Mouse (Mus musculus) kidney, adult 11 months (tissue): ENCODE measurements around the gene 4932438H23Rik.

Experiments
- DNase-seq: peaks from one replicate; pipeline ENCODE4 v3.0.0; 2022

4932438H23Rik gene

GRCm38 (mm10) chr16:91055150-91055549 is 39.8 kb downstream of the 4932438H23Rik start:
- peak; percentile 42 for DNase-seq

- DNase-seq, result no peak
Measured at GRCm38 (mm10) chr16:91053599-91053998, 41.3 kb downstream of the 4932438H23Rik start.

DNA sequence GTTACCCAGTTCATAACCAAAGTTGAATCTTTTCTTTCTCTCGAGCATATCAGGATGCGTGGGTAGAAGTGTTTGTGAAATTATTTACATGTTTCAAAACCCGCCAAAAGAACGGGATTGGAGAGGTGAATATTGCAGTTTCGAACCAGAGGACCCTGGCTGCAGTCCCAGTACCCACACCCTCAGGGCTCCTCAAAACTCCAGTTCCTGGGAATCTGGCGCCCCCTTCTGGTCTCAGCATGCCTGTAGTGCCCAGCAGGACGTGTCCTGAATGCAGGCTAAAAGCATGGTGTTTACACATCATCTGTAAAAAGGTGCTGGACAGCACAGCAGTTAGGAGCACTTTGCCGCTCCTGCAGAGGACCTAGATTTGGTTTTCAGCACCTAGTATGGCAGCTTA is 49.4 kb downstream of the 4932438H23Rik start:
- peak; percentile 24 for DNase-seq

GRCm38 (mm10) chr16:91044270-91045182 is 50.4 kb downstream of the 4932438H23Rik start, which contains the start of gene Paxbp1:
TSS of gene Paxbp1 (minus strand) at chr16:91044543.
- peak; percentile 97 for DNase-seq

GRCm38 (mm10) chr16:91043461-91044248 is 51.3 kb downstream of the 4932438H23Rik start:
- peak; percentile 55 for DNase-seq

DNA sequence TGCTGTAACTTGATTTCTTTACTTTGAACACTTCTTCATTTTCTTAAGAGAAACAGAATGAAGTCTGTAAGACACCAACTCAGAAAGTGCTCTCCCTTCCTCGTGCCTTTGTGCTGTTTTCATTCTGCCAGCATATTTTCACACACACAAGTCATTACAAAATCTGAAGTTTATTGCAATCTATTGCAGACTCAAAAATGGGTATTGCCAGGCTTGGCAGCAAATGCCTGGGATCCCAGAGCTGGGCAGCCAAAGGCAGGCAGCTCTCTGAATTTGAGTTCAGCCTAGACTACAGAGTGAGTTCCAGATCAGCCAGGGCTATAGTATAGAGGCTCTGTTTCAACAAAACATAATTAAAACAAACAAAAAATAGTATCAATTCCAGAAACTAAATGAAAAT is 52.3 kb downstream of the 4932438H23Rik start:
- DNase-seq, result no peak

DNA sequence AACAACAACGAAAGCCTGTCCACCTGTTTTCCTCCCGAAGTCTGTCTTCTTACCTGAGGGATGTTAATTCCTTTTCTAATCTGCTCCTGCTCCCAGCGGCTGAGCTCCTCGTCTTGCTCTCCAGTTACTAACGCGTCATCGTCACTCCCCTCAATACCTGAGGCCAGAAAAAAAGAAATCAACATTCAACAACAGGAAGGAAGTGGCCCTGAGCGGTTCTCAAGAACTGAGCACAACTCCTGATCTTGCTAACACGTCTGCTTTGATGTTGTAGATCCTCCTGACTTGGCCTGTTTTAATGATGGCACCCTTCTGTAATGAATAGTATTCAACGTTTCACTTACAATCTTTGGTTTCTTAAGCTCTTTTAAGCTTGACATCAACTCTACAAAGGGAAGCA is 59.1 kb downstream of the 4932438H23Rik start:
- no peak for DNase-seq

DNA sequence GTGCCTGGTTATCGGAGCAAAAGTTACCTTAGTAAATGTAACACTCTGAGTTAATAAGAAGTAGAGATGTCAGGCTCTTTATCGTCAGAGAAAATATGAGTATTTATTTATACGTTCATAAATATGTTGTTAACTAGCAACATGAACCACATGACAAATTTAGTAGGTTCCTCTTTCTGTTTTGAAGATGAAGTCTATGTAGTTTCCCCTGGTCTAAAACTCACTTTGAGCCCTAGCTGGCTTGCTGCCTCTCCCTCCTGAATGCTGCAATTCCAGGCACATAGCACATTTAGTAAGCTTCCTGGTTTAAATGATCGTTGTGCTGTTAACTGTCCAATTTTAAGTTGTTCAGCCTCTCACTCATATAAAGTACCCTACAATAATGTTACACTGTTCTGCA is 64.2 kb downstream of the 4932438H23Rik start:
- no peak for DNase-seq

- no peak for DNase-seq
Measured at GRCm38 (mm10) chr16:91029901-91030300, 65.0 kb downstream of the 4932438H23Rik start.

GRCm38 (mm10) chr16:91029161-91029743 is 65.7 kb downstream of the 4932438H23Rik start:
- no peak for DNase-seq

DNA sequence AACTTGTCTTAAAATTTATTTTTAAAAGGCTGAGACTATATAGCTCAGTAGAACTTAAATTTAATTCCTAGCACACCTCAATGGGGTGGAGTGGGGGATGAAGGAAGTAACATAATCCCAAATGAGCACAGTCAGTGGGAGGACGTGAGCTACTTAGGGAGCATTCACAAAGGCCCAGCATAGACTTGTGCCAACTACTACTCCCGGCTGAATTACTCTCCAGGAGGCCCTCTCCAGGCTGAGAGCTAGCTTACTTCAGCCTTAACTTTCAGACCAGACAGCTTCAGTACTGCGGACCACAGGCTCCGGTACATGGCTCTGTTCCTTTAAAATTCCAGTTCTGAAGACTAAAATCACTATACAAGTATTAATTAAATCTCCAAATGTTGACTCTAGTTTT is 68.6 kb downstream of the 4932438H23Rik start:
- no peak for DNase-seq

DNA sequence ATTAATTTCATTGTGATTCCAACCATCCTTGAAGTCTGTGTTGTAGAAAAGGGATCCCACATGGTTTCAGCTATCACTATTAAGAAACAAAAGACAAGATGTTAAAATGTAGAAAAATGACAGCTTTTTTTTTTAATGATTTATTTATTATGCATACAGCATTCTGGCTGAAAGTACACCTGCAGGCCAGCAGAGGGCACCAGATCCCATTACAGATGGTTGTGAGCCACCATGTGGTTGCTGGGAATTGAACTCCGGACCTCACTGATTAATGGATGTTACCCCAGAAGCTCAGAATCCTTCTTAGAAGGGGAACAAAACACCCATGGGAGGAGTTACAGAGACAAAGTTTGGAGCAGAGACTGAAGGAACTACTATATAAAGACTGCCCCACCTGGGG is 71.5 kb downstream of the 4932438H23Rik start:
- DNase-seq, result no peak

DNA sequence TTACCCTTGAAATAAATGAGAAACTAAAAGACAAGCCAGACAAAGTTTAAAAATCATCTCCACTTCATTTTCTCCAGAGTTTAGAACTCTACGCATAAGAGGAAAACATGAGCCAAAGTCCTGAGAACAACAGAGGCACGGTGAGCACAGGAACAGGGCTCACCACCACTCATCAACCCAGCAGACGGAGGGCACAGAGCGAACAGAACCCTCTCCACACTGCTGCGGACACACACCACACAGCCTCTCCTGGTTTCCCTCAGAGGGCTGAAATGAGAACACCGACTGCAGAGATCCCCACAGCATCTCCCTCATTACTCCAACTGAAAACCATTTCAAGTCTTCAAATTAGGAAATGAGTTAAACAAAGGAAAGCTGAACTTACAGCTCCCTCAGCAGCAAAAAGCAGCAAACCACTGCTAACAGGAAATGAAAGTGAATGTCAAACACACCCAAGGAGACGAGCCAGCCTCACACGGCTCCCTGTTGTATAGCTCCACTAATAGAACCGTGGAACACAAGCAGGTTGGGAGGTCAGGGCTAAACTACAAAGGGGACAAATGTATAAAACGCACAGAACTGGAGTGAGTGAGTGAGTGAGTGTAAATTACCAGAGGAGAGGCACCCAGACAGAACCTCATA is 74.0 kb downstream of the 4932438H23Rik start:
- no peak for DNase-seq

GRCm38 (mm10) chr16:91019476-91019875 is 75.4 kb downstream of the 4932438H23Rik start:
- no peak for DNase-seq

GRCm38 (mm10) chr16:91015761-91016160 is 79.2 kb downstream of the 4932438H23Rik start:
- no peak for DNase-seq

- DNase-seq, result no peak
Measured at GRCm38 (mm10) chr16:91011847-91012246, 83.1 kb downstream of the 4932438H23Rik start.

- DNase-seq, result peak; percentile 90
Measured at GRCm38 (mm10) chr16:91011021-91011683, 83.8 kb downstream of the 4932438H23Rik start, which contains the start of gene Synj1. TSS of gene Synj1 (minus strand) at chr16:91011308.

- DNase-seq, result no peak
Measured at GRCm38 (mm10) chr16:91010581-91011020, 84.3 kb downstream of the 4932438H23Rik start.

DNA sequence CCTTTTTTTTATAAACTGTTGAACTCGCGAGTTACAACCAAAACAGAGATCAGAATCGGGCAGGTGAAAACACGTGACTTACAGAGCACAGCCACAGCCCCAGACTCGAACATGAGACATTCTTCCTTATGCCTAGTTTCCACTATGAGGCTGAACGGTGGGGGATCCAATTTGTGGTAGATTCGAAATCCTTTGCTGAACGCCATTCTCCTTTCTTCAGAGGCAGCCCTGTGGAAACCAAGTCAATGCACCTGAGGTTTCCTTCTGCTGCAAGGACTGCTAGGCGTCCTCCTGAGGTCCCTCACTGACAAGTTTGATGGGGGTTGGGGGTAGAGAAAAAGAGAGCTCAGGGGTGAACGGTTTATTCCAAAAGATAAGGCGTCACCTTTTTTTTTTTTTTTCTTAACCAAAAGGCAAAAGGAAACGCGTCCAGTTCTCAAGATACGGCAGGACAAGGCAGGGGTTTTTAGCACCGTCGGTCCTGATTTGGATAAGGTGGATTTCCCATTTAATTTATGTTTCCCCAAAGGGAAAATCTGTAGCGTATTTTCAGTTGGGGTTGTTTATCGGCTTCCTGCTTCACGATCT is 84.9 kb downstream of the 4932438H23Rik start:
- DNase-seq, result no peak

- no peak for DNase-seq
Measured at GRCm38 (mm10) chr16:91004915-91005538, 89.9 kb downstream of the 4932438H23Rik start.
